13 mouse cellular contexts compared by ENCODE assay signal in the genomic region with DNA sequence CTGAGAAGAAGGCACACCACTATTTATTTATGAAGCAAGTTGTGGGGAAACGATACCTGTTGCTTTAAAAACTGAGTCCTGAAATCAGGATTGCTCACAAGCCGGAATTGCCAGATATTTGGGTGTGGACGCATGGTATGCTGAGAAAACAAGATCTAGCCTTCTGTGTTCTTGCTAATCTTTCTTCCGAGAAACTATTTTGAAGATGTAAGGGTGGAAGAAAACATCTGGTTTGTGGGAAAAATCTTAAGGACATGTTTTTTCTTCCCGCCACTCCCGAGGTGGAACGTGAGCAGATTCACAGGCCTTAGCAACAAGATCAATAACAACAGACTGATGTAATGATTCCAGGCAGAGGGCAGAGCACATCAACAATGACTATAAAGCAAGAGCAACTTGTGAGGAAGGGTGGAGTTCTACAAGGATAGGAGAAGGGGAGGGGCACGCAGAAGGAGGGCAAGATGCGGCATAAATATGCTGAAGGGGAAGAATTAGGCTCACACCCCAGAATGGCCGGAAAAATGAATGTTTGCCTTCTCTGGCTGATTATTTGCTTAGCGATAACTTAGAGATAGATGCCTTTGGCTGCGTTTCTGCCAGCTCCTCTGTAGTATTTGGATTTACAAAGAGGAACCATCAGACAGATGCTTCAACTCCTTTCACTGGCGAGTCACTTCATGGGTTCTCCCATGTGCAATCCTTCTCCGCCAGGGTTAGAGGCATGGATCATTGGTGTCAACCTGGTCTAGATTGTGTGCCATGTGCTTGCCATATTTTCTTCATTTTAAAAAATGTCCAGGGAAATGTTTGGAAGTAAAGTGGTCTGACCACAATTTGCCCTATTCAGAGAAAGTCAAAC.
A peak's percentile ranks its signal among the peaks of the same experiment; 100 is the strongest.
DNase-seq lines count a peak whose midpoint lies in the region; ATAC-seq and TF ChIP-seq lines count a peak whose summit lies in the region.
"Had no signal": no experiment of that assay in that cellular context is flagged by ENCODE, and none has a peak within 500 bp of the region (broad histone marks: within the 10 kb centered on the region; RNA-seq: fewer than 3 reads in every experiment).

No protein-coding gene starts in this region.

- ATAC-seq in heart, embryonic 11.5 days (replicated peaks; ENCODE audit: insufficient number of reproducible peaks, low FRiP score, low TSS enrichment): no peak
- ATAC-seq in intestine, postnatal 0 days: peak; percentile 38; the same call in 1 of the 2 replicates
- ATAC-seq: forebrain, postnatal 0 days had no signal

- H3K4me2 ChIP-seq in heart, embryonic 11.5 days: no peak overlapping the region
- no peak overlapping the region for H3K4me2 ChIP-seq in intestine, postnatal 0 days (replicated peaks; ENCODE audit: low read depth)

- no peaks in the 10 kb centered on the region for H3K36me3 ChIP-seq in heart, embryonic 11.5 days (ENCODE audit: control insufficient read depth, insufficient read depth, low read length)
- H3K36me3 ChIP-seq in intestine, postnatal 0 days (ENCODE audit: control insufficient read depth, insufficient read depth): no peaks in the 10 kb centered on the region
- H3K36me3 ChIP-seq in embryonic facial prominence, embryonic 10.5 days (replicated peaks): no peaks in the 10 kb centered on the region

- no peak overlapping the region for H3K4me3 ChIP-seq in heart, embryonic 11.5 days (ENCODE audit: low read depth, low read length)
- no peak overlapping the region for H3K4me3 ChIP-seq in intestine, postnatal 0 days (ENCODE audit: low read depth, low read length)
- H3K4me3 ChIP-seq in embryonic facial prominence, embryonic 10.5 days: no peak overlapping the region

- 55% methylated on average over 14 of the region's 14 CpGs for WGBS in heart, embryonic 11.5 days (ENCODE audit: insufficient replicate concordance)
- WGBS in intestine, postnatal 0 days: 44% methylated on average over 14 of the region's 14 CpGs
- WGBS in embryonic facial prominence, embryonic 10.5 days: 90% methylated on average over 14 of the region's 14 CpGs

- H3K27ac ChIP-seq in heart, embryonic 11.5 days (ENCODE audit: low read depth, low read length): 0 out of 2 replicates have a peak overlapping the region, but pooled peaks have one; percentile 6
- no peak overlapping the region for H3K27ac ChIP-seq in intestine, postnatal 0 days (ENCODE audit: low read depth, low read length)
- no peak overlapping the region for H3K27ac ChIP-seq in embryonic facial prominence, embryonic 10.5 days (replicated peaks)
- H3K27ac ChIP-seq: kidney, postnatal 0 days had no signal

- H3K9ac ChIP-seq in heart, embryonic 11.5 days (ENCODE audit: low read depth, low read length): no peak overlapping the region
- H3K9ac ChIP-seq in intestine, postnatal 0 days (ENCODE audit: low read depth, low read length): no peak overlapping the region
- H3K9ac ChIP-seq: forebrain, postnatal 0 days had no signal

- TF ChIP-seq CTCF in intestine, postnatal 0 days (IDR thresholded peaks at IDR 0.05; ENCODE audit: low read depth): no peak

- H3K9me3 ChIP-seq in heart, embryonic 11.5 days (replicated peaks; ENCODE audit: control insufficient read depth, low read length): no peaks in the 10 kb centered on the region
- no peaks in the 10 kb centered on the region for H3K9me3 ChIP-seq in intestine, postnatal 0 days (ENCODE audit: control insufficient read depth)
- no peaks in the 10 kb centered on the region for H3K9me3 ChIP-seq in embryonic facial prominence, embryonic 10.5 days

- DNase-seq in lung, adult 18-20 months: peak; percentile 44 to 60
- DNase-seq in lung, postnatal 14 days: no peak
- peak; percentile 49 for DNase-seq in skeletal muscle tissue, adult 2 months (ENCODE audit: low read depth, low spot score)
- DNase-seq in embryonic facial prominence, embryonic 10.5 days (ENCODE audit: low spot score): no peak
- DNase-seq in B cell, adult 2 months: no peak
- DNase-seq: adrenal gland, postnatal 36 days; forebrain, postnatal 0 days; left cerebral cortex, postnatal 4 days; right cerebral cortex, adult 18-20 months; thymus, postnatal 25 days had no signal

- no peaks in the 10 kb centered on the region for H3K27me3 ChIP-seq in heart, embryonic 11.5 days (ENCODE audit: control insufficient read depth, insufficient read depth, low read length)
- no peaks in the 10 kb centered on the region for H3K27me3 ChIP-seq in intestine, postnatal 0 days (replicated peaks; ENCODE audit: control insufficient read depth, insufficient read depth, low read length)
- no peaks in the 10 kb centered on the region for H3K27me3 ChIP-seq in embryonic facial prominence, embryonic 10.5 days (replicated peaks; ENCODE audit: low read depth, poor library complexity, severe bottlenecking)

- H3K4me1 ChIP-seq in heart, embryonic 11.5 days (ENCODE audit: control insufficient read depth, insufficient read depth, low read length): peaks cover 3% of the 10 kb centered on the region; the same call in 1 of the 2 replicates
- H3K4me1 ChIP-seq in intestine, postnatal 0 days (replicated peaks; ENCODE audit: control insufficient read depth, insufficient read depth, low read length): no peaks in the 10 kb centered on the region
- no peaks in the 10 kb centered on the region for H3K4me1 ChIP-seq in embryonic facial prominence, embryonic 10.5 days

Comparison
In these comparisons a context has a peak if more than half of its experiments do, and no peak if none do; other contexts are left out.
1. DNase-seq: peak in lung, adult 18-20 months (2 of 2) and skeletal muscle tissue, adult 2 months (single experiment); none in lung, postnatal 14 days (single experiment), embryonic facial prominence, embryonic 10.5 days (single experiment) and B cell, adult 2 months (0 of 2).